In the genomic region with DNA sequence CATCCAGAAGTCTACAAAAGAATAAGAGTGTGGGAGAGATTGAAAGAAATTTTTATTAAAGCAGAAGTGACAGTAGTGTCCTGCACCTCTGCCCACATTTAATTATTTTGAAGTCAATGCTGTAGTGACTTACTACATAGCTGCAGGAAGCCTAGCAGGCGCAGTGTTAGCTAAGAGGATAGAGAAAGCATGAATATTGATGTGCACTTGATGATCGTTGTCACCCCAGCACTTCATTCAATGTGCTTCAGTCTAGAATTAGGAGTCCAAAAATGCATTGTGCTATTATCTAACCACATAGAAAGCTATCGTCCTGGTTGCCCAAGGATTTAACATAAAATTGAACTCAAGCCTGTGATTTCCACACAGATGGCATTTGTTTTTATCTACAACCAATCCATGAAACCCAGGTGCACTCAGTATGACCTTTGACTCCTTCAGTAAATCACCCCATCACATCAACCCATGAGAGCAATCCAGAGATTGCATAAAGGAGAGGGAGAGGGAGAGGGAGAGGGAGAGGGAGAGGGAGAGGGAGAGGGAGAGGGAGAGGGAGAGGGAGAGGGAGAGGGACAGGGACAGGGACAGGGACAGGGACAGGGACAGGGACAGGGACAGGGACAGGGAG, we compare ENCODE assay signal across 21 mouse cellular contexts.
"Had no signal": no experiment of that assay in that cellular context is flagged by ENCODE, and none has a peak within 500 bp of the region (broad histone marks: within the 10 kb centered on the region; RNA-seq: fewer than 3 reads in every experiment).

No protein-coding gene starts in this region.

- ATAC-seq: intestine, embryonic 15.5 days; midbrain, embryonic 16.5 days had no signal

- H3K9ac ChIP-seq: intestine, embryonic 15.5 days; kidney, embryonic 15.5 days; liver, embryonic 13.5 days; lung, embryonic 14.5 days; neural tube, embryonic 13.5 days had no signal

- DNase-seq: kidney, adult 11 months; kidney, adult 8-10 months; kidney, postnatal 10 days; kidney, postnatal 36 days; layer of hippocampus, postnatal 36 days; liver, embryonic 13.5 days; lung, embryonic 14.5 days; lung, postnatal 10 days; lung, postnatal 4 days; right cerebral cortex, postnatal 14 days; right cerebral cortex, postnatal 4 days; thymus, adult 2 months; thymus, postnatal 14 days; thymus, postnatal 4 days had no signal

- H3K9me3 ChIP-seq: intestine, embryonic 15.5 days; kidney, embryonic 15.5 days; liver, embryonic 13.5 days; neural tube, embryonic 13.5 days had no signal

- H3K27ac ChIP-seq: intestine, embryonic 15.5 days; kidney, embryonic 15.5 days; left cerebral cortex, adult 2 months; liver, embryonic 13.5 days; neural tube, embryonic 13.5 days; stomach, postnatal 0 days had no signal

- H3K36me3 ChIP-seq: intestine, embryonic 15.5 days; kidney, embryonic 15.5 days; liver, embryonic 13.5 days; neural tube, embryonic 13.5 days had no signal

- H3K27me3 ChIP-seq: intestine, embryonic 15.5 days; kidney, embryonic 15.5 days; liver, embryonic 13.5 days; neural tube, embryonic 13.5 days had no signal

- H3K4me1 ChIP-seq: intestine, embryonic 15.5 days; kidney, embryonic 15.5 days; liver, embryonic 13.5 days had no signal

- H3K4me2 ChIP-seq: intestine, embryonic 15.5 days; kidney, embryonic 15.5 days; liver, embryonic 13.5 days; lung, embryonic 14.5 days; neural tube, embryonic 13.5 days had no signal

- H3K4me3 ChIP-seq: intestine, embryonic 15.5 days; kidney, embryonic 15.5 days; left cerebral cortex, adult 2 months; liver, embryonic 13.5 days; myocyte; neural tube, embryonic 13.5 days had no signal
